Mouse (Mus musculus) c-Kit-negative CD71-positive TER-119-positive erythroid progenitor cells, embryonic 14.5 days (primary cell): ENCODE data around the gene Rhog.

Source experiments
- DNase-seq: peaks from one replicate; pipeline ENCODE4 v3.0.0-alpha.2; 2013; ENCODE audit warnings: low read depth, low spot score

The Rhog gene

GRCm38 (mm10) chr7:102222336-102222735 is 33.5 kb downstream of the Rhog start:
- no peak for DNase-seq

GRCm38 (mm10) chr7:102221899-102222298 is 34.0 kb downstream of the Rhog start:
- DNase-seq, result no peak

- DNase-seq, result no peak
Measured at GRCm38 (mm10) chr7:102211071-102211470, 44.8 kb downstream of the Rhog start.

GRCm38 (mm10) chr7:102209756-102210721 is 45.8 kb downstream of the Rhog start, which contains the start of the genes Nup98 and Pgap2:
Gene Nup98 (minus strand): TSS chr7:102210176.
Gene Pgap2 (plus strand): TSS chr7:102210208.
- peak; percentile 96 for DNase-seq

GRCm38 (mm10) chr7:102208806-102209363 is 47.0 kb downstream of the Rhog start:
- DNase-seq, result no peak

- no peak for DNase-seq
Measured at GRCm38 (mm10) chr7:102205646-102206045, 50.2 kb downstream of the Rhog start.

GRCm38 (mm10) chr7:102204296-102204857 is 51.5 kb downstream of the Rhog start:
- no peak for DNase-seq

GRCm38 (mm10) chr7:102200996-102201785 is 54.7 kb downstream of the Rhog start:
- DNase-seq, result no peak

- no peak for DNase-seq
Measured at GRCm38 (mm10) chr7:102200576-102200975, 55.3 kb downstream of the Rhog start.

GRCm38 (mm10) chr7:102192356-102192755 is 63.5 kb downstream of the Rhog start:
- DNase-seq, result no peak
